Mouse (Mus musculus) gastrocnemius, postnatal 36 days (tissue): Measurements from ENCODE around the gene Icmt. TPM values are rescaled to one million over a fixed set of nuclear protein-coding genes. Genes with fewer than 3 reads are reported as not detected.

Experiments used
- DNase-seq, 2 experiments: peaks; one replicate each; pipeline ENCODE4 v3.0.0; 2022
- intact Hi-C: fragments of 180-260 bp; cut with DNase I; formaldehyde crosslinking; loops from one replicate; pipeline ENCODE4 v1.15.1; 2025
- total RNA-seq, 2 experiments: library from RNA; stranded (reverse); gene quantifications; 2 replicates each; pipeline ENCODE4 v1.2.3; 2021

Gene Icmt
- total RNA-seq, 2 experiments from 2014 or later, result 14.4 to 17.3 TPM

- intact Hi-C loops, result loop anchor here (2.0 kb wide), 1 partner anchor 57 kb away; no protein-coding TSS in a partner anchor
- DNase-seq, result peak in 1 of 2 experiments; percentile 59
Observed at GRCm38 (mm10) chr4:152273621-152274236, 23.3 kb upstream of the Icmt start, which contains the start of gene Gpr153. TSS of gene Gpr153 (plus strand) at chr4:152274232.

- DNase-seq, result peak; percentile 42 to 54
Observed at GRCm38 (mm10) chr4:152274681-152275131, 22.3 kb upstream of the Icmt start.

GRCm38 (mm10) chr4:152276389-152277347, 20.4 kb upstream of the Icmt start:
- no peak for DNase-seq
- intact Hi-C loops, result no loop called here

More at GRCm38 (mm10) chr4:152274681-152275131, 22.3 kb upstream of the Icmt start:
- intact Hi-C loops, result no loop called here

GRCm38 (mm10) chr4:152277916-152278315, 19.1 kb upstream of the Icmt start:
- intact Hi-C loops, result no loop called here
- no peak for DNase-seq

GRCm38 (mm10) chr4:152278986-152279385, 18.0 kb upstream of the Icmt start:
- DNase-seq, result no peak
- intact Hi-C loops, result no loop called here

GRCm38 (mm10) chr4:152281601-152282000, 15.4 kb upstream of the Icmt start:
- intact Hi-C loops, result no loop called here

GRCm38 (mm10) chr4:152282721-152283120, 14.3 kb upstream of the Icmt start:
- intact Hi-C loops, result loop anchor here (2.0 kb wide), 1 partner anchor 110 kb away; no protein-coding TSS in a partner anchor
- DNase-seq, result no peak

More at GRCm38 (mm10) chr4:152281601-152282000, 15.4 kb upstream of the Icmt start:
- DNase-seq, result no peak

- intact Hi-C loops, result loop anchor here (2.0 kb wide), 1 partner anchor 111 kb away; no protein-coding TSS in a partner anchor
Observed at GRCm38 (mm10) chr4:152283186-152283950, 13.7 kb upstream of the Icmt start.

GRCm38 (mm10) chr4:152285505-152285904, 11.5 kb upstream of the Icmt start:
- DNase-seq, result peak; percentile 47 to 50

More at GRCm38 (mm10) chr4:152283186-152283950, 13.7 kb upstream of the Icmt start:
- DNase-seq, result peak; percentile 73 to 75

GRCm38 (mm10) chr4:152286183-152286582, 10.8 kb upstream of the Icmt start:
- DNase-seq, result no peak
- intact Hi-C loops, result no loop called here

More at GRCm38 (mm10) chr4:152285505-152285904, 11.5 kb upstream of the Icmt start:
- intact Hi-C loops, result loop anchor here (2.0 kb wide), 1 partner anchor 73 kb away; no protein-coding TSS in a partner anchor

GRCm38 (mm10) chr4:152286887-152287286, 10.1 kb upstream of the Icmt start:
- peak in 1 of 2 experiments; percentile 51 for DNase-seq
- intact Hi-C loops, result no loop called here

GRCm38 (mm10) chr4:152287317-152288120, 9.5 kb upstream of the Icmt start:
- no peak for DNase-seq
- intact Hi-C loops, result no loop called here

- intact Hi-C loops, result no loop called here
- no peak for DNase-seq
Observed at GRCm38 (mm10) chr4:152288398-152288945, 8.6 kb upstream of the Icmt start.

- intact Hi-C loops, result no loop called here
- DNase-seq, result no peak
Observed at GRCm38 (mm10) chr4:152290385-152290784, 6.6 kb upstream of the Icmt start.

GRCm38 (mm10) chr4:152290991-152291390, 6.0 kb upstream of the Icmt start:
- intact Hi-C loops, result no loop called here
- DNase-seq, result no peak

GRCm38 (mm10) chr4:152291562-152291961, 5.5 kb upstream of the Icmt start, which contains the start of gene Hes3:
TSS of gene Hes3 (minus strand) at chr4:152291662.
- DNase-seq, result no peak
- intact Hi-C loops, result no loop called here

GRCm38 (mm10) chr4:152292102-152292765, 4.8 kb upstream of the Icmt start:
- intact Hi-C loops, result no loop called here
- DNase-seq, result no peak

- intact Hi-C loops, result no loop called here
- no peak for DNase-seq
Observed at GRCm38 (mm10) chr4:152294188-152294929, 2.7 kb upstream of the Icmt start.
